Mouse (Mus musculus): Measurements from ENCODE around the gene Olfr1167. TPM values are rescaled to one million over a fixed set of nuclear protein-coding genes. Genes with fewer than 3 reads are reported as not detected.
"Not testable (repeated sequence)": the region's sequence is repeated elsewhere in the genome, so short reads cannot be mapped to it uniquely, and the experiment has no call there.

Gene Olfr1167
- polyA plus RNA-seq (2016; fragmentation: Nextera tagmentation; extraction: Ambion mirVana) = not detected in 2 replicates

- not testable (repeated sequence) for H3K27ac ChIP-seq; H3K9me3 ChIP-seq (replicated peaks); H3K4me3 ChIP-seq; DNase-seq (ENCODE audit: low spot score); H3K4me1 ChIP-seq; H3K36me3 ChIP-seq; H3K27me3 ChIP-seq (ENCODE audit: low read depth, poor library complexity, severe bottlenecking)
- 91% methylated on average over 1 of the region's 1 CpGs for WGBS
These were observed at the start of gene Olfr1167 for GRCm38 (mm10) chr2:88155093-88155492. TSS of gene Olfr1167 (minus strand) at chr2:88155193.

- no peaks in the 10 kb centered on the region for H3K27me3 ChIP-seq (ENCODE audit: low read depth, poor library complexity, severe bottlenecking)
- H3K4me3 ChIP-seq = no peak within 1 kb of the TSS
- H3K36me3 ChIP-seq = no peaks in the 10 kb centered on the region
- no peak within 1 kb of the TSS for H3K27ac ChIP-seq
- H3K9me3 ChIP-seq (replicated peaks) = no peaks in the 10 kb centered on the region
- no peaks in the 10 kb centered on the region for H3K4me1 ChIP-seq
- WGBS = 87% methylated on average over 2 of the region's 2 CpGs
- DNase-seq (ENCODE audit: low spot score) = no peak
These were observed 26.6 kb upstream of the Olfr1167 start, which contains the start of gene Olfr1168 for GRCm38 (mm10) chr2:88181580-88181979. TSS of gene Olfr1168 (plus strand) at chr2:88181880.

GRCm38 (mm10) chr2:88128172-88128571, 26.8 kb downstream of the Olfr1167 start, which contains the start of gene Olfr1166:
TSS of gene Olfr1166 (minus strand) at chr2:88128272.
- WGBS = 95% methylated on average over 1 of the region's 1 CpGs
- no peak within 1 kb of the TSS for H3K4me3 ChIP-seq
- DNase-seq (ENCODE audit: low spot score) = no peak

More at GRCm38 (mm10) chr2:88128172-88128571, 26.8 kb downstream of the Olfr1167 start, which contains the start of gene Olfr1166:
- no peaks in the 10 kb centered on the region for H3K27me3 ChIP-seq (ENCODE audit: low read depth, poor library complexity, severe bottlenecking)
- H3K27ac ChIP-seq = no peak within 1 kb of the TSS
- no peaks in the 10 kb centered on the region for H3K9me3 ChIP-seq (replicated peaks)
- H3K4me1 ChIP-seq = no peaks in the 10 kb centered on the region
- no peaks in the 10 kb centered on the region for H3K36me3 ChIP-seq

Other genes starting within 250 kb of the Olfr1167 start
- not detected in 2 replicates for gene Olfr1155, start 210.1 kb downstream of the Olfr1167 start, polyA plus RNA-seq (2016; fragmentation: Nextera tagmentation; extraction: Ambion mirVana)
- gene Olfr1156, start 202.1 kb downstream of the Olfr1167 start, polyA plus RNA-seq (2016; fragmentation: Nextera tagmentation; extraction: Ambion mirVana) = not detected in 2 replicates
- gene Olfr1157, start 186.9 kb downstream of the Olfr1167 start, polyA plus RNA-seq (2016; fragmentation: Nextera tagmentation; extraction: Ambion mirVana) = not detected in 2 replicates
- gene Olfr74, start 180.5 kb downstream of the Olfr1167 start, polyA plus RNA-seq (2016; fragmentation: Nextera tagmentation; extraction: Ambion mirVana) = not detected in 2 replicates
- not detected in 2 replicates for gene Olfr1158, start 165.1 kb downstream of the Olfr1167 start, polyA plus RNA-seq (2016; fragmentation: Nextera tagmentation; extraction: Ambion mirVana)
- not detected in 2 replicates for gene Olfr1160, start 146.9 kb downstream of the Olfr1167 start, polyA plus RNA-seq (2016; fragmentation: Nextera tagmentation; extraction: Ambion mirVana)
- gene Olfr1161, start 132.4 kb downstream of the Olfr1167 start, polyA plus RNA-seq (2016; fragmentation: Nextera tagmentation; extraction: Ambion mirVana) = not detected in 2 replicates
- gene Olfr73, start 117.5 kb downstream of the Olfr1167 start, polyA plus RNA-seq (2016; fragmentation: Nextera tagmentation; extraction: Ambion mirVana) = 0.05 and 0.06 TPM in 2 replicates
- not detected in 2 replicates for gene Olfr1162, start 104.1 kb downstream of the Olfr1167 start, polyA plus RNA-seq (2016; fragmentation: Nextera tagmentation; extraction: Ambion mirVana)
- gene Olfr1163, start 83.4 kb downstream of the Olfr1167 start, polyA plus RNA-seq (2016; fragmentation: Nextera tagmentation; extraction: Ambion mirVana) = not detected in 2 replicates
- gene Olfr1164, start 61.2 kb downstream of the Olfr1167 start, polyA plus RNA-seq (2016; fragmentation: Nextera tagmentation; extraction: Ambion mirVana) = not detected in 2 replicates
- not detected in 2 replicates for gene Olfr1166, start 26.9 kb downstream of the Olfr1167 start, polyA plus RNA-seq (2016; fragmentation: Nextera tagmentation; extraction: Ambion mirVana)
- gene Olfr1168, start 26.7 kb upstream of the Olfr1167 start, polyA plus RNA-seq (2016; fragmentation: Nextera tagmentation; extraction: Ambion mirVana) = not detected in 2 replicates
- not detected in 2 replicates for gene Olfr1170, start 73.1 kb upstream of the Olfr1167 start, polyA plus RNA-seq (2016; fragmentation: Nextera tagmentation; extraction: Ambion mirVana)
- gene Olfr1173, start 124.7 kb upstream of the Olfr1167 start, polyA plus RNA-seq (2016; fragmentation: Nextera tagmentation; extraction: Ambion mirVana) = not detected in 2 replicates
- gene Olfr1174-ps, start 159.9 kb upstream of the Olfr1167 start, polyA plus RNA-seq (2016; fragmentation: Nextera tagmentation; extraction: Ambion mirVana) = not detected in 2 replicates
- not detected in 2 replicates for gene Olfr1175-ps, start 172.0 kb upstream of the Olfr1167 start, polyA plus RNA-seq (2016; fragmentation: Nextera tagmentation; extraction: Ambion mirVana)
- not detected in 2 replicates for gene Olfr1176, start 181.5 kb upstream of the Olfr1167 start, polyA plus RNA-seq (2016; fragmentation: Nextera tagmentation; extraction: Ambion mirVana)
- not detected in 2 replicates for gene Olfr1177-ps, start 191.3 kb upstream of the Olfr1167 start, polyA plus RNA-seq (2016; fragmentation: Nextera tagmentation; extraction: Ambion mirVana)
- not detected in 2 replicates for gene Olfr1178, start 231.9 kb upstream of the Olfr1167 start, polyA plus RNA-seq (2016; fragmentation: Nextera tagmentation; extraction: Ambion mirVana)

All from limb, embryonic 10.5 days (tissue).